ENCODE assay signal across 8 mouse cellular contexts in the genomic region with DNA sequence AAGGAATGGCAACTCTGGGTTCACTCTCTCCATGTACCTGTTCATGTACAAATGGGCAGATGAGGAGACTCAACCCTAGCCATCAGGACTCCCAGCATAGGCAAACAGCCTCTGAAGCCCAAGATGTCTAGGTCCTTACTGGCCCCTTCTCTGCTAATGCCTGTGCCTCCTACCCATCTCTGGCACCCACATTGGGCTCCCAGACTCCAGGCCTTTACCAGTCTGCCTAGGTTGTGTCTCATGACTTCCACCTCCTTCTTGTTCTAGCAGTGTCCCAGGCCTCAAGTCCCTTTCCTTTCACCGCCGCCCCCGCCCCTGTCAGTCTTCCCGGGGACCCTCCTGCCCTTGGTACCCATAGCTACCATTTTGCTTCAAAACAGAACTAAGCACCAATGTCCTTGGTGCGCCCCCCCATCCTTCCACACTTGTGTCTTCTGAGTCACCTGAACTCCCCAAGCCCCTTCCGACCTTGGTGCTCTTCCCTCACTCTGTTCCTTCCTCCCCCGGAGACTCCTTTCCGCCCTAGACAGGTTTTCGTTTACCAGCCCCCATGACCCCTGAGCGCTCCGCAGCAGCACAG. TPM values are rescaled to one million over a fixed set of nuclear protein-coding genes. Genes with fewer than 3 reads are reported as not detected.
A peak's percentile ranks its signal among the peaks of the same experiment; 100 is the strongest.
DNase-seq lines count a peak whose midpoint lies in the region; ATAC-seq lines count a peak whose summit lies in the region.

No protein-coding gene starts in this region.

- H3K4me2 ChIP-seq in lung, embryonic 16.5 days (ENCODE audit: low read depth, low read length), result peak overlapping the region; percentile 85
- peak overlapping the region; percentile 69 for H3K4me2 ChIP-seq in hindbrain, embryonic 13.5 days
- H3K4me2 ChIP-seq in midbrain, embryonic 16.5 days (ENCODE audit: low read length), result peak overlapping the region; percentile 84

- H3K27me3 ChIP-seq in lung, embryonic 16.5 days (ENCODE audit: control insufficient read depth, insufficient read depth, low read depth, low read length), result no peaks in the 10 kb centered on the region; the same call in 1 of the 2 replicates
- peaks cover 20% of the 10 kb centered on the region for H3K27me3 ChIP-seq in hindbrain, embryonic 13.5 days
- H3K27me3 ChIP-seq in midbrain, embryonic 16.5 days (ENCODE audit: control insufficient read depth, insufficient read depth, low read depth, low read length), result no peaks in the 10 kb centered on the region

- WGBS in lung, embryonic 16.5 days, result 32% methylated on average over 11 of the region's 11 CpGs
- 30% methylated on average over 11 of the region's 11 CpGs for WGBS in hindbrain, embryonic 13.5 days
- WGBS in midbrain, embryonic 16.5 days, result 30% methylated on average over 11 of the region's 11 CpGs

- peak overlapping the region; percentile 70 for H3K9ac ChIP-seq in lung, embryonic 16.5 days (ENCODE audit: low read length)
- peak overlapping the region; percentile 79 for H3K9ac ChIP-seq in hindbrain, embryonic 13.5 days
- peak overlapping the region; percentile 77 for H3K9ac ChIP-seq in midbrain, embryonic 16.5 days (ENCODE audit: low read depth, low read length)

- no peak overlapping the region for H3K27ac ChIP-seq in lung, embryonic 16.5 days (ENCODE audit: low read length)
- no peak overlapping the region for H3K27ac ChIP-seq in hindbrain, embryonic 13.5 days
- H3K27ac ChIP-seq in midbrain, embryonic 16.5 days (ENCODE audit: low read length), result peak overlapping the region; percentile 53

- peaks cover 13% of the 10 kb centered on the region for H3K4me1 ChIP-seq in lung, embryonic 16.5 days (replicated peaks; ENCODE audit: control insufficient read depth, insufficient read depth, low read length)
- peaks cover 38% of the 10 kb centered on the region for H3K4me1 ChIP-seq in hindbrain, embryonic 13.5 days (replicated peaks)
- H3K4me1 ChIP-seq in midbrain, embryonic 16.5 days (ENCODE audit: control insufficient read depth, insufficient read depth, low read length), result peaks cover 12% of the 10 kb centered on the region

- no peak for ATAC-seq in lung, embryonic 16.5 days (ENCODE audit: low read depth)
- no peak for ATAC-seq in hindbrain, embryonic 13.5 days (ENCODE audit: low FRiP score)
- no peak for ATAC-seq in midbrain, embryonic 16.5 days

- peak; percentile 22 for DNase-seq in adrenal gland, adult 2 months
- no peak for DNase-seq in adrenal gland, postnatal 14 days
- no peak for DNase-seq in lung, postnatal 4 days
- DNase-seq in thymus, postnatal 10 days (ENCODE audit: low spot score in 2 of 2), result no peak
- DNase-seq in adipocyte (ENCODE audit: low spot score), result no peak

- H3K4me3 ChIP-seq in lung, embryonic 16.5 days (ENCODE audit: low read length), result peak overlapping the region; percentile 64
- H3K4me3 ChIP-seq in hindbrain, embryonic 13.5 days, result peak overlapping the region; percentile 67
- peak overlapping the region; percentile 83 for H3K4me3 ChIP-seq in midbrain, embryonic 16.5 days (ENCODE audit: low read depth, low read length)

- no peaks in the 10 kb centered on the region for H3K36me3 ChIP-seq in lung, embryonic 16.5 days (ENCODE audit: control insufficient read depth, insufficient read depth, low read length)
- no peaks in the 10 kb centered on the region for H3K36me3 ChIP-seq in hindbrain, embryonic 13.5 days
- H3K36me3 ChIP-seq in midbrain, embryonic 16.5 days (ENCODE audit: control insufficient read depth, insufficient read depth, low read length), result no peaks in the 10 kb centered on the region

- no peaks in the 10 kb centered on the region for H3K9me3 ChIP-seq in lung, embryonic 16.5 days (ENCODE audit: control insufficient read depth, low read length)
- H3K9me3 ChIP-seq in hindbrain, embryonic 13.5 days, result no peaks in the 10 kb centered on the region
- H3K9me3 ChIP-seq in midbrain, embryonic 16.5 days (replicated peaks; ENCODE audit: control insufficient read depth, low read length, poor library complexity, severe bottlenecking), result no peaks in the 10 kb centered on the region

RNA-seq across cellular contexts. Expression of gene Snta1, which starts 0.7 kb away (rescaled TPM):
- total RNA-seq in adrenal gland, adult 2 months (2021), result 10 to 100 TPM; 19.9 to 29.6 TPM
- polyA plus RNA-seq in adrenal gland, adult 2 months (2012; rRNA removed), result 53.6 and 57.1 TPM in 2 replicates
- total RNA-seq in adrenal gland, postnatal 14 days (2021), result 27.7 and 32.3 TPM in 2 replicates
- 8.2 and 8.4 TPM in 2 replicates for polyA plus RNA-seq in lung, embryonic 16.5 days (2015; fragmentation: Nextera tagmentation; extraction: Ambion mirVana)
- polyA plus RNA-seq in hindbrain, embryonic 13.5 days (2015; fragmentation: Nextera tagmentation; extraction: Ambion mirVana), result 7.4 and 7.6 TPM in 2 replicates
- 9.2 and 12.3 TPM in 2 replicates for polyA plus RNA-seq in midbrain, embryonic 16.5 days (2015; fragmentation: Nextera tagmentation; extraction: Ambion mirVana)

RNA-seq across cellular contexts. Expression of gene Cbfa2t2, which starts 29.1 kb away (rescaled TPM):
- 10 to 100 TPM; 34.5 to 49.1 TPM for total RNA-seq in adrenal gland, adult 2 months (2021)
- polyA plus RNA-seq in adrenal gland, adult 2 months (2012; rRNA removed), result 9.6 and 11.3 TPM in 2 replicates
- 36.1 and 42.5 TPM in 2 replicates for total RNA-seq in adrenal gland, postnatal 14 days (2021)
- 34.0 and 34.9 TPM in 2 replicates for polyA plus RNA-seq in lung, embryonic 16.5 days (2015; fragmentation: Nextera tagmentation; extraction: Ambion mirVana)
- polyA plus RNA-seq in hindbrain, embryonic 13.5 days (2015; fragmentation: Nextera tagmentation; extraction: Ambion mirVana), result 56.1 and 58.7 TPM in 2 replicates
- polyA plus RNA-seq in midbrain, embryonic 16.5 days (2015; fragmentation: Nextera tagmentation; extraction: Ambion mirVana), result 50.2 and 53.1 TPM in 2 replicates

RNA-seq across cellular contexts. Expression of gene Cdk5rap1, which starts 34.3 kb away (rescaled TPM):
- total RNA-seq in adrenal gland, adult 2 months (2021), result 10 to 100 TPM in 1 of 2 experiments, 1 to 10 TPM in 1; 9.7 to 14.4 TPM
- 5.9 and 7.1 TPM in 2 replicates for polyA plus RNA-seq in adrenal gland, adult 2 months (2012; rRNA removed)
- total RNA-seq in adrenal gland, postnatal 14 days (2021), result 14.2 and 15.7 TPM in 2 replicates
- 19.1 and 19.7 TPM in 2 replicates for polyA plus RNA-seq in lung, embryonic 16.5 days (2015; fragmentation: Nextera tagmentation; extraction: Ambion mirVana)
- polyA plus RNA-seq in hindbrain, embryonic 13.5 days (2015; fragmentation: Nextera tagmentation; extraction: Ambion mirVana), result 16.0 and 16.1 TPM in 2 replicates
- polyA plus RNA-seq in midbrain, embryonic 16.5 days (2015; fragmentation: Nextera tagmentation; extraction: Ambion mirVana), result 12.2 and 16.3 TPM in 2 replicates
